Mouse (Mus musculus): ENCODE measurements around the gene Arpc5l. TPM values are rescaled to one million over a fixed set of nuclear protein-coding genes. Genes with fewer than 3 reads are reported as not detected.

Gene Arpc5l
- 139 and 148 TPM in 2 replicates for polyA plus RNA-seq (2014; fragmentation: Nextera tagmentation; extraction: Ambion mirVana)

DNA sequence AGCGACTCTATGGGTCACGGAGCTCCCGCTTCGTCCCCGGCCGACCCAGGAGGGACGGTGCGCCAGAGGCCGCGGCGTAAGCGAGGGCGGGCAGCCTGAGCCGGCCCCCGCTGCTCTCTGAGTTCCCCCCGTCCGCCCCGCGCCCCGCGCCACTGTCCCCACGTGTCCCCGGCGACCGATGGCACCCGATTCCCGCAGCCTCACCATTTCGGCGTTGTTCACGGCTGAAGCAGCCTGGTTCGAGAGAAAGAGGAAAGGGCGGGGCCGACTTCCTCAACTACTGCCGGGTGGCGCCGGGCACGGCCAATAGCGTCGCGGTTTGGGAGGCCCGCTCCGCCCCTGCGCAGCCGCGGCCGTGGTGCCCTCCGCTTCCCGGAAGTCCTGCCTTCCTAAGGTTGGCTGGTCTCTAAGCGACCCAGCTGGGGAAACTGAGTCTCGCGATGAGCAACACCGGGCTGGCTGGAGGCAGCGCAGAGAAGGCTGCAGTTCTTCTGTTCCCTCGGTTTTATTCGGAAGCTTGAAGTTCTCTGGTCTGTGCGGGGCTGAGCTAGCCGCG, at the start of gene Arpc5l:
Gene Arpc5l, plus strand, starts transcription at position 469 of the 556 bp plus-strand sequence.
- Histone ChIP-seq H3K9ac (ENCODE audit: low read depth, low read length) (peak within 1 kb of the TSS; percentile 93), H3K9me3 (ENCODE audit: control insufficient read depth, low read length) (no peaks in the 10 kb centered on the region), H3K36me3 (ENCODE audit: control insufficient read depth, insufficient read depth, low read length) (peaks cover 40% of the 10 kb centered on the region), H3K4me3 (ENCODE audit: low read length) (peak within 1 kb of the TSS; percentile 91), H3K27me3 (ENCODE audit: control insufficient read depth, insufficient read depth, low read length) (no peaks in the 10 kb centered on the region), H3K4me2 (replicated peaks; ENCODE audit: low read depth, low read length) (peak within 1 kb of the TSS; percentile 97), H3K27ac (ENCODE audit: low read depth, low read length) (peak within 1 kb of the TSS; percentile 69), H3K4me1 (ENCODE audit: control insufficient read depth, insufficient read depth, low read length) (peaks cover 31% of the 10 kb centered on the region)
- peak; percentile 84 for ATAC-seq (ENCODE audit: low FRiP score, low TSS enrichment)
- WGBS, result under 1% methylated on average over 54 of the region's 58 CpGs

DNA sequence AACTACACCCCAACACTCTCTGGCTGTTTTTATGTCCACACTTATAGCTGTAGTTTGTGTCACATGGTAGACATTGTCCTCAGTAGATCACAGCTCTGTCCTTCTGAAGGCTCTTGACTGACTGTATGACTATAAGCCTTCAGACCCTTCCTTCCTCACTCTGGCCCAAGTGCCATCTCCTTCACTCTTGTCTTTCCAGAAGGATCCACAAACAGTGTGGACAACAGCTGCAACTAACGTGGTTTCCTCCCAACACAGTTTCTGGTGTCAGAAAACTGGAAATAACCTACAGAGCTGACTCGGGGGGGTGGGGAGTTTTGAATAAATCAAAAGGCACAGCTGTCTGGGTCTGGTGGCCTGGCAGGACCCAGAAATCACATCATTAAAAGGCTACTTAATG, 49.1 kb upstream of the Arpc5l start:
- Histone ChIP-seq H3K9me3 (ENCODE audit: control insufficient read depth, low read length) (no peaks in the 10 kb centered on the region), H3K36me3 (ENCODE audit: control insufficient read depth, insufficient read depth, low read length) (no peaks in the 10 kb centered on the region), H3K4me3 (ENCODE audit: low read length) (no peak overlapping the region), H3K4me2 (replicated peaks; ENCODE audit: low read depth, low read length) (no peak overlapping the region), H3K4me1 (ENCODE audit: control insufficient read depth, insufficient read depth, low read length) (no peaks in the 10 kb centered on the region), H3K27me3 (ENCODE audit: control insufficient read depth, insufficient read depth, low read length) (no peaks in the 10 kb centered on the region), H3K27ac (ENCODE audit: low read depth, low read length) (no peak overlapping the region), H3K9ac (ENCODE audit: low read depth, low read length) (no peak overlapping the region)
- no peak for ATAC-seq (ENCODE audit: low FRiP score, low TSS enrichment)
- 37% methylated on average over 2 of the region's 2 CpGs for WGBS

DNA sequence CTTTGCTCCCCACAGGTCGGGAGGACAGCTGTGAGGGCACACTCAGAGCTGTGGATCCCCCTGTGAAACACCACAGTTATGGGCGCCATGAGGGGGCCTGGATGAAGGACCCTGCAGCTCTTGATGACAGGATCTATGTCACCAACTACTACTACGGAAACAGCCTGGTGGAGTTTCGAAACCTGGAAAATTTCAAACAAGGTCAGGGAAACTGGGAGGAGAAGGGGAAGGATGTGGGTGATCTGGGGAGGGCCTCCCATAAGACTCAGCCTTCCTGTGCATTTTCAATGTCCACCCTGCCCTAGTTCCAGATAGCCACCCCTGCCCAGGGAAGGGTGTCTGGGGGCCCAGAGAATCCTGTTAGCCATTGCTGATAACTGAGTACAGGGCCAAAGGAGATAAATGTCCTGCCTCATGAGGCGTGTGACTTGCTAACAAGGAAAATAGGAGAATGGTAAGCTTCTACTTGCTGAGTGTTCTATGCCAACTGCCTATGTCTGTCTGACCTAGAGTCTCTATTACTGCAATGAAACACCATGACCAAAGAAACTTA, 47.4 kb upstream of the Arpc5l start:
- 81% methylated on average over 5 of the region's 5 CpGs for WGBS
- Histone ChIP-seq H3K9me3 (ENCODE audit: control insufficient read depth, low read length) (no peaks in the 10 kb centered on the region), H3K27ac (ENCODE audit: low read depth, low read length) (no peak overlapping the region), H3K4me1 (ENCODE audit: control insufficient read depth, insufficient read depth, low read length) (no peaks in the 10 kb centered on the region), H3K4me3 (ENCODE audit: low read length) (no peak overlapping the region), H3K9ac (ENCODE audit: low read depth, low read length) (no peak overlapping the region), H3K4me2 (replicated peaks; ENCODE audit: low read depth, low read length) (no peak overlapping the region), H3K36me3 (ENCODE audit: control insufficient read depth, insufficient read depth, low read length) (no peaks in the 10 kb centered on the region), H3K27me3 (ENCODE audit: control insufficient read depth, insufficient read depth, low read length) (no peaks in the 10 kb centered on the region)
- no peak for ATAC-seq (ENCODE audit: low FRiP score, low TSS enrichment)

DNA sequence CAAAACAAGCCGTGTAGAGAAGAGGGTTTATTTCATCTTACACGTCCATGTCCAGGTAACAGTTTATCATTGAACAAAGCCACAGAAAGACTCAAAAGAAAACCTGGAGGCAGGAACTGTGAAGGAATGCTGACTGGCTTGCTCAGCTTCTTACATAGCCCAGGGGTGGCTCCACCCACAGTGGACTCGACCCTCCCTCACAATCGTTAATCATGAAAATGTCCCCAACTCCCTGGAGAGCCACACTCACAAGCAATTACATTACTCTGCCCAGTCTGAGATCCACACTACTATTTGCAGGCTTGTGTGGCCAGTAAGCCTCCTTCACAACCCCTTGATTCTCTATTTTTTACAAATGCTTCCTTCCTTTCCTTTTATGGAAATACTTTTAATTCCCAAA, 41.0 kb upstream of the Arpc5l start:
- Histone ChIP-seq H3K4me3 (ENCODE audit: low read length) (no peak overlapping the region), H3K4me1 (ENCODE audit: control insufficient read depth, insufficient read depth, low read length) (no peaks in the 10 kb centered on the region), H3K27ac (ENCODE audit: low read depth, low read length) (no peak overlapping the region), H3K9me3 (ENCODE audit: control insufficient read depth, low read length) (no peaks in the 10 kb centered on the region), H3K27me3 (ENCODE audit: control insufficient read depth, insufficient read depth, low read length) (no peaks in the 10 kb centered on the region), H3K4me2 (replicated peaks; ENCODE audit: low read depth, low read length) (no peak overlapping the region), H3K36me3 (ENCODE audit: control insufficient read depth, insufficient read depth, low read length) (no peaks in the 10 kb centered on the region), H3K9ac (ENCODE audit: low read depth, low read length) (no peak overlapping the region)
- 9% methylated on average over 4 of the region's 4 CpGs for WGBS
- ATAC-seq (ENCODE audit: low FRiP score, low TSS enrichment), result peak; percentile 89

DNA sequence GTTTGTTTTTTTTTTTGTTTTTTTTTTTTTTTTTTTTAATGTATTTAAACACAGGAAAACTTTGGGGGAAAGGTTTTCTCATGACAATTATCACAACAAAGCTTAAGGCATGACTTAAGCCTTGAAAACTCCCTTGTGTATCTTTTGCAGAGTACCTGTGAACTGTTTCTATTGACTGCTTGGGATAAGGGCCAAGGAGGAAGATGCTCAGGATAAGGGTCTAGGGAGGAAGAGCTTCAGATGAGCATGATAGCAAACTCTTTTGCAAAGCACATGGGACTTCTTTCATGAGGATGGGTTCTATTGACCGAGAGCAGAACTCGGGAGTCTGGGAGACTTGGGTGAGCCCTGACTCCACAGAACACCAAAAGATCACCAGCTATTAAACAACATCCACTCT, 35.5 kb upstream of the Arpc5l start:
- Histone ChIP-seq H3K4me2 (replicated peaks; ENCODE audit: low read depth, low read length) (no peak overlapping the region), H3K27me3 (ENCODE audit: control insufficient read depth, insufficient read depth, low read length) (no peaks in the 10 kb centered on the region), H3K4me3 (ENCODE audit: low read length) (no peak overlapping the region), H3K9me3 (ENCODE audit: control insufficient read depth, low read length) (no peaks in the 10 kb centered on the region), H3K36me3 (ENCODE audit: control insufficient read depth, insufficient read depth, low read length) (no peaks in the 10 kb centered on the region), H3K4me1 (ENCODE audit: control insufficient read depth, insufficient read depth, low read length) (no peaks in the 10 kb centered on the region), H3K27ac (ENCODE audit: low read depth, low read length) (no peak overlapping the region), H3K9ac (ENCODE audit: low read depth, low read length) (no peak overlapping the region)
- WGBS, result 90% methylated on average over 2 of the region's 2 CpGs
- no peak for ATAC-seq (ENCODE audit: low FRiP score, low TSS enrichment)

DNA sequence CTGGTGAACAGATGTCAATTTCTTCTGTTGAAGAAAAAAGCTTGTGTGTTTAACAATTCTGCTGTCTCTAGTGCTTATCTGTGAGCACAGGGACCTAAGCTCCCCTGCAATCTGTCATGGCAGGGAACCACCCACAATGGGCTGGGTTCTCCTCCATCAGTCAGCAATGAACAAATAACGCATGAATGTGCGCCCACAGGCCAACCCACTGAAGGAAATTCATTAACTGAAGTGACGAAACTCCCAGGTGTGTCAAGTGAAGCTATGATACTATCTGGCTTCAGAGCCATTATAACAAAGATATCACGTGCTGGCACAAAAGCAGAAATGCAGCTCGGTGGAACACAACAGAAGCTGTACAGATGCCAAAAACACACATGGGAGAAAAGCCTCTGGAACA, 35.1 kb upstream of the Arpc5l start:
- Histone ChIP-seq H3K27ac (ENCODE audit: low read depth, low read length) (no peak overlapping the region), H3K9me3 (ENCODE audit: control insufficient read depth, low read length) (no peaks in the 10 kb centered on the region), H3K4me2 (replicated peaks; ENCODE audit: low read depth, low read length) (no peak overlapping the region), H3K27me3 (ENCODE audit: control insufficient read depth, insufficient read depth, low read length) (no peaks in the 10 kb centered on the region), H3K9ac (ENCODE audit: low read depth, low read length) (no peak overlapping the region), H3K36me3 (ENCODE audit: control insufficient read depth, insufficient read depth, low read length) (no peaks in the 10 kb centered on the region), H3K4me3 (ENCODE audit: low read length) (no peak overlapping the region), H3K4me1 (ENCODE audit: control insufficient read depth, insufficient read depth, low read length) (no peaks in the 10 kb centered on the region)
- no peak for ATAC-seq (ENCODE audit: low FRiP score, low TSS enrichment)
- 78% methylated on average over 5 of the region's 5 CpGs for WGBS

DNA sequence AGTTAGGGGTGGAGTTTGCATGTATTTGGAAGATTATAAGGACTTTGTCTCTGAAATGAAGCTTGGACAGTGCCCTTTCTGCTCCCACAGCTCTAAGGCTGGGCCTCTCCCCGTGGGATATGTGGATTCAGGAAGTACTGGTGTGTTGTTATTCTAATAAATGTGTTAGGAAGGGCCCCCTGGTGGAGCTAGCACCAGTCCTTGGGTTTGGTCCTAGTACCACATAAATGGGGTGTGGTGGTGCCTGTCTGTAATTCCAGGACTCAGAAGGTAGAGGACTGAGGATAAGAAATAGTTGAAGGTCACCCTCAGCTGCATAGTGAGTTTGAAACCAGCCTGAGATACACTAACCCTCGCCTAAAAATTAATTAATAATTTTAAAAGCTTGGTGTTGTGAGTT, 31.9 kb upstream of the Arpc5l start:
- Histone ChIP-seq H3K4me3 (ENCODE audit: low read length) (no peak overlapping the region), H3K27ac (ENCODE audit: low read depth, low read length) (no peak overlapping the region), H3K4me2 (replicated peaks; ENCODE audit: low read depth, low read length) (no peak overlapping the region), H3K36me3 (ENCODE audit: control insufficient read depth, insufficient read depth, low read length) (no peaks in the 10 kb centered on the region), H3K9me3 (ENCODE audit: control insufficient read depth, low read length) (no peaks in the 10 kb centered on the region), H3K4me1 (ENCODE audit: control insufficient read depth, insufficient read depth, low read length) (no peaks in the 10 kb centered on the region), H3K9ac (ENCODE audit: low read depth, low read length) (no peak overlapping the region), H3K27me3 (ENCODE audit: control insufficient read depth, insufficient read depth, low read length) (no peaks in the 10 kb centered on the region)
- 24% methylated on average over 2 of the region's 2 CpGs for WGBS
- ATAC-seq (ENCODE audit: low FRiP score, low TSS enrichment), result no peak

DNA sequence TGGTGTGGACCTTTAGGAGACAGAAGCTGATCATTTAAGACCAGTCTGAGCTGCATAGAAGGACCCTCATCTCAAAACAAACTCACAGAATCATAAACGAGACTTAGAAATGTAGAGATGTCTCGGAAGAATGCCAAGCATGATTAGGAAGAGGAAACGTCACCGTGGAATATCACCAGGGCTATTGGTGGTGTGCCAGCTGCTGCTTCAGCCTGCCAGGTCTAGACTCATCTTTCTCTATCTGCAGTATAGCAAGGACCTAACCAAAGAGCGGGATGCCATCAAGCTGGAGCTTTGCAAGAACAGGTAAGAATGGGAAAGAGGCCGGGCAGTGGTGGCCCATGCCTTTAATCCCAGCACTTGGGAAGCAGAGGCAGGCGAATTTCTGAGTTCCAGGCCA, 31.4 kb upstream of the Arpc5l start:
- no peak overlapping the region for H3K27ac ChIP-seq (ENCODE audit: low read depth, low read length)
- H3K4me2 ChIP-seq (replicated peaks; ENCODE audit: low read depth, low read length), result no peak overlapping the region
- no peaks in the 10 kb centered on the region for H3K36me3 ChIP-seq (ENCODE audit: control insufficient read depth, insufficient read depth, low read length)
- H3K9me3 ChIP-seq (ENCODE audit: control insufficient read depth, low read length), result no peaks in the 10 kb centered on the region
- WGBS, result 81% methylated on average over 7 of the region's 7 CpGs
- H3K4me1 ChIP-seq (ENCODE audit: control insufficient read depth, insufficient read depth, low read length), result no peaks in the 10 kb centered on the region
- no peak for ATAC-seq (ENCODE audit: low FRiP score, low TSS enrichment)
- H3K9ac ChIP-seq (ENCODE audit: low read depth, low read length), result no peak overlapping the region
- no peaks in the 10 kb centered on the region for H3K27me3 ChIP-seq (ENCODE audit: control insufficient read depth, insufficient read depth, low read length)
- no peak overlapping the region for H3K4me3 ChIP-seq (ENCODE audit: low read length)

DNA sequence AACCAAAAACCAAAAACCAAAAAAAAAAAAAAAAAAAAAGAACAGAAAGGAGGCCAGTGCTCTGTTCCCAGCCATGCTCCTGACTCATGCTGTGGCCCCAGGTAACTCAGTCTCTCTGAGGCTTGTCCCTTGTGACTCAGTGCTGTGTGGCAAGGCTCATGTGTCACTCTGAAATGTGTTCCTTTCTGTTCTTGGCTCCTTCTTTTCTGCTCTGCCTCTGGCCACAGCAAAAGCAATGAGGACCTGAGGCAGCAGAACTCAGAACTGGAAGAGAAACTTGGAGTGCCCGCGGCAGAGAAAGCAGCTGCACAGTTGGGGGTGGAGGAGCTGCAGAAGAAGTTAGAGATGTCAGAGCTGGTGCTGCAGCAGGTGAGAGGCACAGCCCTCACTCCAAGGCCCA, 31.0 kb upstream of the Arpc5l start:
- Histone ChIP-seq H3K36me3 (ENCODE audit: control insufficient read depth, insufficient read depth, low read length) (no peaks in the 10 kb centered on the region), H3K4me1 (ENCODE audit: control insufficient read depth, insufficient read depth, low read length) (no peaks in the 10 kb centered on the region), H3K27me3 (ENCODE audit: control insufficient read depth, insufficient read depth, low read length) (no peaks in the 10 kb centered on the region), H3K27ac (ENCODE audit: low read depth, low read length) (no peak overlapping the region), H3K4me3 (ENCODE audit: low read length) (no peak overlapping the region), H3K4me2 (replicated peaks; ENCODE audit: low read depth, low read length) (no peak overlapping the region), H3K9ac (ENCODE audit: low read depth, low read length) (no peak overlapping the region), H3K9me3 (ENCODE audit: control insufficient read depth, low read length) (no peaks in the 10 kb centered on the region)
- ATAC-seq (ENCODE audit: low FRiP score, low TSS enrichment), result no peak
- WGBS, result 48% methylated on average over 2 of the region's 2 CpGs

Data from kidney, embryonic 14.5 days (tissue).